Mouse (Mus musculus) hindbrain, postnatal 0 days (tissue): ENCODE data around the gene Sp1. TPM values are rescaled to one million over a fixed set of nuclear protein-coding genes. Genes with fewer than 3 reads are reported as not detected.

Source experiments
- ATAC-seq: fragments of 200-750 bp; cut with Nextera tagmentation; 2 replicates; pipeline ENCODE4 v1.8.0; 2017; ENCODE audit warnings: mild to moderate bottlenecking, moderate TSS enrichment, moderate library complexity
- DNase-seq: peaks from one replicate; pipeline ENCODE4 v3.0.0-alpha.2; 2015; ENCODE audit warnings: low spot score
- H3K27ac ChIP-seq: fragments of 300-500 bp; sonication (generic); 2 replicates; pipeline ENCODE4 v1.5.1; 2014; ENCODE audit warnings: mild to moderate bottlenecking
- H3K27me3 ChIP-seq: fragments of 300-500 bp; sonication (generic); 2 replicates; pipeline ENCODE4 v1.6.1; 2014; ENCODE audit warnings: low read length, mixed read lengths; ENCODE audit not compliant: insufficient read depth
- H3K36me3 ChIP-seq: fragments of 300-500 bp; sonication (generic); 2 replicates; pipeline ENCODE4 v1.6.1; 2014; ENCODE audit warnings: low read length, mixed read lengths; ENCODE audit not compliant: insufficient read depth
- H3K4me1 ChIP-seq: fragments of 300-500 bp; sonication (generic); 2 replicates; pipeline ENCODE4 v1.6.1; 2014; ENCODE audit warnings: antibody characterized with exemption, low read length, mixed read lengths; ENCODE audit not compliant: insufficient read depth
- H3K4me2 ChIP-seq: fragments of 300-500 bp; sonication (generic); 2 replicates; pipeline ENCODE4 v1.6.1; 2014; ENCODE audit warnings: low read depth, mild to moderate bottlenecking, low read length, moderate library complexity, mixed read lengths
- H3K4me3 ChIP-seq: fragments of 300-500 bp; sonication (generic); 2 replicates; pipeline ENCODE4 v1.5.1; 2014; ENCODE audit warnings: low read length
- H3K9ac ChIP-seq: fragments of 300-500 bp; sonication (generic); replicated peaks from 2 replicates; pipeline ENCODE4 v1.6.1; 2014; ENCODE audit warnings: mild to moderate bottlenecking, low read length, moderate library complexity, mixed read lengths
- H3K9me3 ChIP-seq: fragments of 300-500 bp; sonication (generic); 2 replicates; pipeline ENCODE4 v1.6.1; 2016; ENCODE audit warnings: low read length, mixed read lengths
- CTCF ChIP-seq: IDR thresholded peaks from 2 replicates; pipeline ENCODE4 v1.5.1; 2016; ENCODE audit warnings: antibody characterized with exemption, control low read depth, low read depth
- WGBS: fragments of 180-500 bp; shearing (Covaris S2); extraction: QIAGEN DNeasy Blood & Tissue Kit; methylation state at CpG from one replicate; pipeline ENCODE4 v1.1.7; 2014; 5-methylcytosine and 5-hydroxymethylcytosine counted together
- polyA plus RNA-seq: library from polyadenylated mRNA; unstranded; fragments of >200 nt; fragmentation: Nextera tagmentation; extraction: Ambion mirVana; gene quantifications from 2 replicates; pipeline ENCODE4 v1.2.1, GENCODE M21; 2015
- total RNA-seq: library from RNA; depleted of rRNA; stranded (reverse); fragments of >200 nt; gene quantifications from 2 replicates; pipeline ENCODE4 v1.2.3, GENCODE M21; 2014

Gene Sp1
- total and polyA plus RNA-seq, 2 experiments from 2014 or later = 3.0 to 26.0 TPM

DNA sequence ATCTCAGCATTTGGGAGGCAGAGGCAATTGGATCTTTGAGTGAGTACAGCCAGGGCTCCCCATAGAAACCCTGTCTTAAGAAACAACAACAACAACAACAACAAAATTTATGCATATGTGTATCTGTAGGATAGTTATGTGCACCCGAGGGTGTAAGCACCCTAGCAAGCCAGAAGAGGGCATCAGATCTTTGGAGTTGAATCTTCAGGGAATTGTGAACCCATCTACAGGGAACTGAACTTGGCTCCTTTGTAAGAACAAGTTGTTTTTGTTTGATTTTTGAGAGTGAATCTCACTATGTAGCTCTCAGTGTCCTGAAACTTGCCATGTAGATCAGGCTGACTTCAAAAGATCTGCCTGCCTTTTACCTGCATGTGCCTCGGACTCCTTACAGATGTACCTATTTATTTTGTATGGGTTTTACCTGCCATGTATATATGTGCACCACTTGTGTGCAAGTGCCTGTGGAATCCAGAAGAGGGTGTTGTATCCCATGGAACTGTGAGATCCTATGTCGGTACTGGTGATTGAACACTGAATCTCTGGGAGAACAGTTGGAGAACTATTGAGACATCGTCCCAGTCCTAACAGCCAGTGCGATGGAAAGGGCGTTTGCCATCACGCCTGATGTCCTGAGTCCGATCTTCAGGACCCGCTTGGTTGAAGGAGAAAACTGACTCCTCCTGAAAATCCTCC is 62.9 kb downstream of the Sp1 start:
- DNase-seq (no peak), ATAC-seq (no peak)
- no peak for TF ChIP-seq CTCF
- H3K27me3 ChIP-seq = no peaks in the 10 kb centered on the region
- no peak overlapping the region for H3K27ac ChIP-seq
- H3K4me1 ChIP-seq = peaks cover 6% of the 10 kb centered on the region; the same call in 1 of the 2 replicates
- no peak overlapping the region for H3K4me2 ChIP-seq
- H3K9ac ChIP-seq = no peak overlapping the region
- H3K4me3 ChIP-seq = no peak overlapping the region
- peaks cover 2% of the 10 kb centered on the region; the same call in 1 of the 2 replicates for H3K9me3 ChIP-seq
- 95% methylated on average over 9 of the region's 9 CpGs for WGBS
- no peaks in the 10 kb centered on the region for H3K36me3 ChIP-seq

DNA sequence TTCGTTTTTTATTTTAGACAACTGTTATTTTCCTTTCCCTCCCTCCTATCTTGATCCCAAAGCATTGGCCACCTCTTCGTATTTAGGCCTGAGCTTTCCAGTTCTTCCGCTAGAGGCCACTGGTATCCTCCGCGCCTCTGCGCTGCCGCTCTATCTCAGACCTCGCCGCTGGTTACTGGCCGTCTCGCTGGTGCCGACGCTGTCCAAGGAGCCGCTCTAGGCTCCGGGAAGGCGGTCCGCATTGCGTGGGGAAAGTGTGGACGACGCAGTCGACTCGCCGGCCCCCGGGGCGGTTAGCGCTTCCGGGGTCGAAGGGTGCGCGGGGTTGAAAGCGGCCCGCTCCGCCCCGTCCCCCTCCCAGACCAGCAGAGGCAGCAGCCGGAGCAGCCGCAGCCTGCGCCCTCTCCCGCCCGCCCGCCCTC is 64.3 kb downstream of the Sp1 start, which contains the start of gene Pcbp2:
Gene Pcbp2, plus strand, starts transcription at position 357 of the 422 bp plus-strand sequence.
- H3K9ac ChIP-seq = peak within 1 kb of the TSS; percentile 88
- H3K9me3 ChIP-seq = peaks cover 2% of the 10 kb centered on the region; the same call in 1 of the 2 replicates
- peaks cover 6% of the 10 kb centered on the region; the same call in 1 of the 2 replicates for H3K4me1 ChIP-seq
- DNase-seq (peak; percentile 100), ATAC-seq (peak; percentile 99)
- under 1% methylated on average over 34 of the region's 40 CpGs for WGBS
- peak within 1 kb of the TSS; percentile 59 for H3K4me2 ChIP-seq
- peak within 1 kb of the TSS; percentile 88 for H3K4me3 ChIP-seq
- peak; percentile 90 for TF ChIP-seq CTCF
- H3K27me3 ChIP-seq = no peaks in the 10 kb centered on the region
- H3K27ac ChIP-seq = peak within 1 kb of the TSS; percentile 96
- peaks cover 9% of the 10 kb centered on the region for H3K36me3 ChIP-seq

DNA sequence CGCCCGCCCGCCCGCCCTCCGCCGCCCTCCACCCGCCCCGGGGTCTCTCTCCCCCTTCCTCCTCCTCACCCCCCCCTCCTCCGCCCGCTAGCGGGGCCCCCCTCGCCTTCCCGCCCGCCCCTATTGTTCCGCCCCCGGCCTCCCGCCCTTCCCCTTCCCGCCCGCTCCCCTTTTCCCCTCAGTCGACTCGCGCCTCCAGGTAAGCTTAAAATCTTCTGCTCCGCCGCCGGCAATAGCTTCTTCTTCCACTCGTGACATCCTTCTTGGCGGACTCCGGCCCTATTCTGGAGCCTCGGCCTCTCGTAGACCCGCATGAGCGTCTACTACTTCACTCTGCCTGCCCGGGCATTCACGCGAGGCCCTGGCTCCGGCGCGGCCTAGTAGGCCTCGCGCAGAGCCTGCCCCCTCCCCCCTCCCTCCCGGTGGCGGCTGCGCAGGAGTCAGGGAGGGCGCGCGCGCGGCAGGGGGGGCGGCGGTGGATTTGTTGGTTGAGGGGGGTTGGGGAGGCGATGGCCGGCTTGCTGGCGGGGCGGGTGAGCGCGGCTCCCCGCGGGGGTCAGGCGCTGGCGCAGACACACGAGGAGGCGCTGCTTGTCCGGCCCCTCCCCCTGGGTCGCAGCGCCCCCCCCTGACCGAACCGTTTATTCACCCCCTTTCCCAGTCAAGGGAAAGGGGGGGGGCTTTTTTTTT is 64.8 kb downstream of the Sp1 start:
- peak overlapping the region; percentile 96 for H3K27ac ChIP-seq
- ATAC-seq (peak; percentile 69), DNase-seq (peak; percentile 91)
- H3K36me3 ChIP-seq = peaks cover 14% of the 10 kb centered on the region
- 0 out of 2 replicates have a peak, but pooled peaks have one; percentile 1 for TF ChIP-seq CTCF
- peaks cover 6% of the 10 kb centered on the region; the same call in 1 of the 2 replicates for H3K4me1 ChIP-seq
- H3K4me2 ChIP-seq = peak overlapping the region; percentile 59
- 0% methylated on average over 35 of the region's 67 CpGs for WGBS
- peak overlapping the region; percentile 88 for H3K4me3 ChIP-seq
- no peaks in the 10 kb centered on the region for H3K27me3 ChIP-seq
- peaks cover 2% of the 10 kb centered on the region; the same call in 1 of the 2 replicates for H3K9me3 ChIP-seq
- peak overlapping the region; percentile 88 for H3K9ac ChIP-seq

DNA sequence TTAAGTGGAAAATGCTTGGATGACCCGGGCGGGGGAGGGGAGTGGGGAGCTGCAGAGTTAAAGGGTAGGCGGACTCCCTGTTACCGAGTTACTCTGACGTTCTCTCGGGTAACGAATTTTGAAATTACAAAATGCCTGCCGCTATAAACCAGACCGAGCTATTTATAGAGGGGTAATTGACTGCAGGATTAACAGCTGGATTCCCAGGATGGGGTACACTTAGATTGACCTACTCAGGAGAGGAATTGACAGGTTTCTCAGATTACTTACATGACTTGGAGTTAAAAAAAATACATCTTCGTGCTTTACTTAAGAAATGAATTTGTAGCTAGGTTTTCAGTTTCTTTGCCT is 65.3 kb downstream of the Sp1 start:
- H3K9ac ChIP-seq = peak overlapping the region; percentile 88
- H3K4me1 ChIP-seq = peaks cover 6% of the 10 kb centered on the region; the same call in 1 of the 2 replicates
- H3K27ac ChIP-seq = peak overlapping the region; percentile 96; the same call in 1 of the 2 replicates
- no peaks in the 10 kb centered on the region for H3K27me3 ChIP-seq
- peaks cover 19% of the 10 kb centered on the region for H3K36me3 ChIP-seq
- no peak; the same call in 1 of the 2 replicates for ATAC-seq
- peak overlapping the region; percentile 59 for H3K4me2 ChIP-seq
- no peak for DNase-seq
- peak overlapping the region; percentile 88 for H3K4me3 ChIP-seq
- WGBS = under 1% methylated on average over 10 of the region's 10 CpGs
- H3K9me3 ChIP-seq = peaks cover 2% of the 10 kb centered on the region; the same call in 1 of the 2 replicates
- no peak for TF ChIP-seq CTCF

DNA sequence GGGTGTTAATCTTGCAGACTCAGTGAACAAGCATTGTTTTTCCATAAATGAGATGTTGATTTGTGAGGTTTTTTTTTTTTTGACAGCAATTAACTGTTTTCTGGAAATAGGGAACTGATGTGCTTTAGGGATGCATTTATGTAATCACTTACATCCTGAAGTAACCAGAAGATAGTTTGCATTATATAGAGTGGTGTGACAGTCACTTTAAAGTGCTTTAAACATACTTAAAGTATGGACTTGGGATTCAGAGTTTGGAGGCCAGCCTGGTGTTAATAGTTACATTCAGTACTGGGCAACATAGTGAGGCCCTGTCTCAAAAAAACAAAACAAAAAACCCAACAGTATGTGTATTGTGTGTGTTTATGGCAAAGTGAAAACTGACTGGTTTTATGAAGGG is 65.8 kb downstream of the Sp1 start:
- Histone ChIP-seq H3K4me3 (peak overlapping the region; percentile 88), H3K27ac (no peak overlapping the region), H3K9me3 (peaks cover 2% of the 10 kb centered on the region; the same call in 1 of the 2 replicates), H3K4me2 (peak overlapping the region; percentile 59), H3K27me3 (no peaks in the 10 kb centered on the region), H3K9ac (peak overlapping the region; percentile 88), H3K4me1 (peaks cover 6% of the 10 kb centered on the region; the same call in 1 of the 2 replicates), H3K36me3 (peaks cover 23% of the 10 kb centered on the region)
- no peak for DNase-seq
- TF ChIP-seq CTCF = no peak
- no peak for ATAC-seq

DNA sequence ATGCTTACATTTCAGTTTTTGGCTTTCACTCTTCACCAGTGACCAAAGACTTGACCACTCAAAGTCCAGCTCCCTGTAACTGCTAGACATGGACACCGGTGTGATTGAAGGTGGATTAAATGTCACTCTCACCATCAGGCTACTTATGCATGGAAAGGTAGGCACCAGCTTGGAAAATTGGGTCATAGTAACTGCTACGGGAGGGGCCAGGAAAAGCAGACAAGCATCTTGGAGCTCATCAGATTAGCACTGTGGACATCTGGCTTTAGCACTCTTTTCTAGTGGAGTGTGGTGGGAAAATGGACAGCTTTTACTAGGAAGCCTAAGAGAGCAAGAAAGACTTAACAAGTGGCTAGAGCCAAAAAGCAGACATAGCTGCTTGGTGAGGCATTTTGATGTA is 67.3 kb downstream of the Sp1 start:
- H3K36me3 ChIP-seq = peaks cover 29% of the 10 kb centered on the region
- 57% methylated on average over 2 of the region's 2 CpGs for WGBS

More for the DNA sequence above, 67.3 kb downstream of the Sp1 start:
- H3K27me3 ChIP-seq = no peaks in the 10 kb centered on the region
- H3K27ac ChIP-seq = no peak overlapping the region
- no peak overlapping the region for H3K4me2 ChIP-seq
- ATAC-seq (no peak), DNase-seq (no peak)
- peaks cover 2% of the 10 kb centered on the region; the same call in 1 of the 2 replicates for H3K9me3 ChIP-seq
- H3K9ac ChIP-seq = no peak overlapping the region
- no peak overlapping the region for H3K4me3 ChIP-seq
- H3K4me1 ChIP-seq = peaks cover 6% of the 10 kb centered on the region; the same call in 1 of the 2 replicates
- no peak for TF ChIP-seq CTCF
